Mouse (Mus musculus): Measurements from ENCODE around the gene Klhl33.

- TF ChIP-seq CTCF (IDR thresholded peaks at IDR 0.05; ENCODE audit: low read depth) (no peak), EP300 (optimal IDR thresholded peaks at IDR 0.05) (no peak)
Observed at GRCm38 (mm10) chr14:50868211-50868610, 29.1 kb downstream of the Klhl33 start.

All from stomach, postnatal 0 days (tissue).